Mouse (Mus musculus) heart, adult 2 months (tissue): ENCODE data around the gene Dennd1c. TPM values are rescaled to one million over a fixed set of nuclear protein-coding genes. Genes with fewer than 3 reads are reported as not detected.

Experiments used
- DNase-seq, 2 experiments: peaks; one replicate each; pipeline ENCODE4 v3.0.0; 2021
- H3K27ac ChIP-seq: fragments of 200-600 bp; 2 replicates; pipeline ENCODE4 v1.8.1; 2022
- H3K27me3 ChIP-seq: fragments of 200-500 bp; 2 replicates; pipeline ENCODE4 v1.6.1; 2012; ENCODE audit warnings: mild to moderate bottlenecking, low read length, inconsistent platforms, mixed read lengths; ENCODE audit not compliant: control insufficient read depth, insufficient read depth
- H3K36me3 ChIP-seq: fragments of 200-500 bp; 2 replicates; pipeline ENCODE4 v1.6.1; 2012; ENCODE audit warnings: low read length, inconsistent platforms; ENCODE audit not compliant: control insufficient read depth, insufficient read depth
- H3K4me1 ChIP-seq: fragments of 200-500 bp; 2 replicates; pipeline ENCODE4 v1.6.1; 2011; ENCODE audit warnings: low read length; ENCODE audit not compliant: control insufficient read depth, insufficient read depth
- H3K4me3 ChIP-seq: fragments of 200-600 bp; 2 replicates; pipeline ENCODE4 v1.8.1; 2022
- H3K79me2 ChIP-seq: fragments of 200-500 bp; replicated peaks from 2 replicates; pipeline ENCODE4 v1.6.1; 2012; ENCODE audit warnings: mild to moderate bottlenecking, inconsistent platforms, low read length, moderate library complexity, mixed read lengths; ENCODE audit not compliant: control insufficient read depth, insufficient read depth
- H3K9ac ChIP-seq: fragments of 200-500 bp; 2 replicates; pipeline ENCODE4 v1.6.1; 2012; ENCODE audit warnings: low read depth, mild to moderate bottlenecking, control low read depth, inconsistent platforms, low read length, mixed read lengths
- CTCF ChIP-seq: fragments of 200-600 bp; IDR thresholded peaks from 2 replicates; pipeline ENCODE4 v1.8.1; 2022; ENCODE audit warnings: antibody characterized with exemption, mild to moderate bottlenecking, moderate library complexity
- EP300 ChIP-seq: fragments of 200-500 bp; IDR thresholded peaks from 2 replicates; pipeline ENCODE4 v1.6.1; 2011; ENCODE audit warnings: low read depth, low read length, control low read depth; ENCODE audit not compliant: insufficient read depth
- POLR2A ChIP-seq: fragments of 200-500 bp; IDR thresholded peaks from 2 replicates; pipeline ENCODE4 v1.6.1; 2011; ENCODE audit warnings: mild to moderate bottlenecking, low read depth, low read length, control low read depth; ENCODE audit not compliant: insufficient read depth
- WGBS: fragments of 180-500 bp; shearing (Covaris S2); methylation state at CpG from one replicate; pipeline ENCODE4 v1.1.7; 2018; 5-methylcytosine and 5-hydroxymethylcytosine counted together
- intact Hi-C: fragments of 180-260 bp; cut with DNase I; formaldehyde crosslinking; loops from one replicate; pipeline ENCODE4 v1.15.1; 2025
- polyA plus RNA-seq: library from polyadenylated mRNA; depleted of rRNA; stranded (reverse); fragments of >200 nt; gene quantifications from 2 replicates; pipeline ENCODE4 v1.2.3, GENCODE M21; 2012
- total RNA-seq, 2 experiments: library from RNA; stranded (reverse); gene quantifications; 2 replicates each; pipeline ENCODE4 v1.2.3; 2021

Gene Dennd1c
- total and polyA plus RNA-seq, 3 experiments = 1.1 to 5.1 (median 2.0) TPM

GRCm38 (mm10) chr17:57085970-57086757, 7.8 kb upstream of the Dennd1c start:
- Histone ChIP-seq H3K79me2 (no peaks in the 10 kb centered on the region), H3K36me3 (no peaks in the 10 kb centered on the region), H3K27ac (no peak overlapping the region), H3K4me3 (no peak overlapping the region), H3K27me3 (no peaks in the 10 kb centered on the region; the same call in 1 of the 2 replicates), H3K9ac (no peak overlapping the region), H3K4me1 (no peaks in the 10 kb centered on the region)
- DNase-seq = no peak
- TF ChIP-seq EP300 = no peak
- no peak for TF ChIP-seq CTCF
- no peak for TF ChIP-seq POLR2A
- intact Hi-C loops = no loop called here
- 80% methylated on average over 11 of the region's 11 CpGs for WGBS

DNA sequence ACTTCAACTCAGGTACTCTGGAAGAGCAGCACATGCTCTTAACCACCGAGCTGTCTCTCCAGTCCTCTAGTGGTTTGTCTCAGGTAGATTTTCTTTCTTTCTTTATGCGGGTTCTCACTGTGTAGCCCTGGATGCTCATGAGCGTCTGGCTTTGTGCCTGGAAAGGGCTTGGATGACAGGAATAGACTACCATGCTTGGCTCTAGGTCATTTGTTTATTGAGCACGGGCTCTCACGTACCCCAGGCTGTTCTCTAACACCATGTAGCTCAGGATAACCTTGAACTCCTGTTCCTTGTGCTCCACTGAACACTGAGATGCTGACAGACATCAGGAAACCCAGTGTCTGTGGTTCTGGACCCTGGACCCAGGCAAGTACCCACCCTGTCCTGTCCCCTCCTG, 4.2 kb upstream of the Dennd1c start:
- 69% methylated on average over 5 of the region's 5 CpGs for whole genome bisulfite sequencing
- TF ChIP-seq EP300 = no peak
- no peak for TF ChIP-seq POLR2A
- no peak for TF ChIP-seq CTCF

DNA sequence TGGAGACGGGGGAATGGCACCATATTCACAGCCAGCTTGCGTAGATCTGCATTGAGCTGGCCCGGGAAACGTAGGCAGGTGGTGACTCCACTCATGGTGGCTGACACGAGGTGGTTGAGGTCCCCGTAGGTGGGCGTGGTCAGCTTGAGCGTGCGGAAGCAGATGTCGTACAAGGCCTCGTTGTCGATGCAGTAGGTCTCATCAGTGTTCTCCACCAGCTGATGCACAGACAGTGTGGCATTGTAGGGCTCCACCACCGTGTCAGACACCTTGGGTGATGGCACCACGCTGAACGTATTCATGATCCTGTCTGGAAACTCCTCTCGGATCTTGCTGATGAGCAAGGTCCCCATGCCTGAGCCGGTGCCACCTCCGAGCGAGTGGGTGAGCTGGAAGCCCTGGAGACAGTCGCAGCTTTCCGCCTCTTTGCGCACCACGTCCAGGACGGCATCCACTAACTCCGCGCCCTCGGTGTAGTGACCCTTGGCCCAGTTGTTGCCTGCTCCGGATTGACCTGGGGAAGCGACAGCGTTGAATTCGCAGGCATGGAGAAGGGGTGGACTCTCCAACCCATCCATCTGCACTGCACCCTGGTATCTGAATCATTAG, 3.0 kb upstream of the Dennd1c start:
- 92% methylated on average over 31 of the region's 31 CpGs for WGBS
- DNase-seq = no peak
- Histone ChIP-seq H3K79me2 (no peaks in the 10 kb centered on the region), H3K36me3 (no peaks in the 10 kb centered on the region), H3K9ac (no peak overlapping the region), H3K27me3 (no peaks in the 10 kb centered on the region; the same call in 1 of the 2 replicates), H3K4me1 (no peaks in the 10 kb centered on the region; the same call in 1 of the 2 replicates), H3K27ac (no peak overlapping the region), H3K4me3 (no peak overlapping the region)
- no peak for TF ChIP-seq POLR2A
- no peak for TF ChIP-seq EP300
- TF ChIP-seq CTCF = no peak
- intact Hi-C loops = no loop called here

More for the DNA sequence above, 4.2 kb upstream of the Dennd1c start:
- H3K79me2 ChIP-seq = no peaks in the 10 kb centered on the region
- no peaks in the 10 kb centered on the region; the same call in 1 of the 2 replicates for H3K4me1 ChIP-seq
- no peaks in the 10 kb centered on the region; the same call in 1 of the 2 replicates for H3K27me3 ChIP-seq
- no peaks in the 10 kb centered on the region for H3K36me3 ChIP-seq
- H3K27ac ChIP-seq = no peak overlapping the region
- DNase-seq = no peak
- no peak overlapping the region for H3K9ac ChIP-seq
- intact Hi-C loops = no loop called here
- no peak overlapping the region for H3K4me3 ChIP-seq

DNA sequence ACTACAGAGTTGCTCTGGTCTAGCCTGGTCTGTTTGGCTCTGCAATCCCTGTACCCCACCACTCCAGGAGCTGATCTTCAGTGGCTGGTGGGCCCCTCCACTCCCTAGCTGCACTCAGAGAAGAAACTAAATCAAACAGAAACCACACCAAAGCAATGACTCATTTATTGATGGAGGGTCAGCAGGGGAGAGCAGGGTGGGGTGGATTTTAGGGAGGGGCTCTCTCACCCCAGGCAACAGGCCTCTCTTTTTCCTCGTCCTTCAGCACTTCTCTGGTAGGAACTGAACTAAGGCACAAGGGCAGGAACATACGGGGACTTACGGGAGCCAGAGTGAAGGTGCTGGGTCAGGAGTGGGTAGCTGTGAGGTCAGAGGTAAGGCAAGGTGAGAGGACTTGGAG, 1.6 kb upstream of the Dennd1c start:
- intact Hi-C loops = no loop called here
- no peaks in the 10 kb centered on the region for H3K79me2 ChIP-seq
- no peak for DNase-seq
- H3K4me1 ChIP-seq = no peaks in the 10 kb centered on the region; the same call in 1 of the 2 replicates
- 80% methylated on average over 3 of the region's 3 CpGs for WGBS
- no peak overlapping the region for H3K4me3 ChIP-seq
- no peak overlapping the region for H3K27ac ChIP-seq
- no peak overlapping the region for H3K9ac ChIP-seq
- no peaks in the 10 kb centered on the region for H3K27me3 ChIP-seq
- H3K36me3 ChIP-seq = no peaks in the 10 kb centered on the region
- TF ChIP-seq EP300 = no peak
- no peak for TF ChIP-seq CTCF
- TF ChIP-seq POLR2A = no peak

- WGBS = 65% methylated on average over 3 of the region's 3 CpGs
- DNase-seq = no peak
- Histone ChIP-seq H3K4me3 (no peak overlapping the region), H3K36me3 (no peaks in the 10 kb centered on the region), H3K27ac (no peak overlapping the region), H3K27me3 (no peaks in the 10 kb centered on the region), H3K4me1 (no peaks in the 10 kb centered on the region; the same call in 1 of the 2 replicates), H3K79me2 (no peaks in the 10 kb centered on the region), H3K9ac (no peak overlapping the region)
- TF ChIP-seq POLR2A (no peak), CTCF (no peak), EP300 (no peak)
- intact Hi-C loops = no loop called here
Measured at GRCm38 (mm10) chr17:57076916-57077315, 1.4 kb downstream of the Dennd1c start.

DNA sequence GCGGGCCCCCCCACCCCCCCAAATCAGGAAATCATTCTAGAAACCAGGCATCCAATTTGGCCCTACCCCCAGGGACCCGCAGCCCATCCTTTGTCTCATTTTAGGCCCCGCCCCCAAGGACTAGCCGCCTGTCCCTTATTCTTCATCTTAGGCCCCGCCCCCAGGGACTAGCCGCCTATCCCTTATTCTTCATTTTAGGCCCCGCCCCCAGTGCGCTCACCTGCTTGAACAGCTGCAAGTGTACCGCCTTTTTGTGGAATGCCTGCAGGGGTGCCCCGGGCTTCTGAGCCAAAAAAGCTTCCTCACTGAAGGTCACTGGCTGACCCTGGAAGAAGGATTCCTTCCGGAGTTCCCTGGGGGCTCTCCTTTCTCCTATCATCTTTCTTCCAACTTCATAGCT, 7.6 kb downstream of the Dennd1c start:
- Histone ChIP-seq H3K36me3 (no peaks in the 10 kb centered on the region), H3K27me3 (no peaks in the 10 kb centered on the region), H3K9ac (no peak overlapping the region), H3K4me3 (no peak overlapping the region), H3K4me1 (no peaks in the 10 kb centered on the region), H3K27ac (no peak overlapping the region), H3K79me2 (no peaks in the 10 kb centered on the region)
- WGBS = 22% methylated on average over 11 of the region's 11 CpGs
- no peak for DNase-seq
- intact Hi-C loops = no loop called here
- TF ChIP-seq EP300 = no peak
- TF ChIP-seq POLR2A = no peak
- TF ChIP-seq CTCF = no peak
